Mouse (Mus musculus) heart, embryonic 16.5 days (tissue): ENCODE measurements around the gene Fam43a. TPM values are rescaled to one million over a fixed set of nuclear protein-coding genes. Genes with fewer than 3 reads are reported as not detected.

ENCODE experiments used
- ATAC-seq: fragments of 200-750 bp; cut with Nextera tagmentation; replicated peaks from 2 replicates; pipeline ENCODE4 v1.8.0; 2017; ENCODE audit warnings: moderate number of reproducible peaks; ENCODE audit not compliant: insufficient read depth, low FRiP score; ENCODE audit errors: extremely low read depth
- H3K27ac ChIP-seq: fragments of 300-500 bp; sonication (generic); 2 replicates; pipeline ENCODE4 v1.5.1; 2014; ENCODE audit warnings: mild to moderate bottlenecking, low read length, control low read depth, moderate library complexity
- H3K27me3 ChIP-seq: fragments of 300-500 bp; sonication (generic); 2 replicates; pipeline ENCODE4 v1.6.1; 2014; ENCODE audit warnings: low read length, mixed read lengths; ENCODE audit not compliant: control insufficient read depth, insufficient read depth
- H3K36me3 ChIP-seq: fragments of 300-500 bp; sonication (generic); 2 replicates; pipeline ENCODE4 v1.6.1; 2014; ENCODE audit not compliant: control insufficient read depth, insufficient read depth
- H3K4me1 ChIP-seq: fragments of 300-500 bp; sonication (generic); 2 replicates; pipeline ENCODE4 v1.6.1; 2014; ENCODE audit warnings: low read length, mixed read lengths; ENCODE audit not compliant: control insufficient read depth, insufficient read depth
- H3K4me2 ChIP-seq: fragments of 300-500 bp; sonication (generic); 2 replicates; pipeline ENCODE4 v1.6.1; 2014; ENCODE audit warnings: low read depth, mild to moderate bottlenecking, control low read depth, low read length
- H3K4me3 ChIP-seq: fragments of 300-500 bp; sonication (generic); 2 replicates; pipeline ENCODE4 v1.5.1; 2014; ENCODE audit warnings: mild to moderate bottlenecking, control low read depth, low read length
- H3K9ac ChIP-seq: fragments of 300-500 bp; sonication (generic); 2 replicates; pipeline ENCODE4 v1.6.1; 2014; ENCODE audit warnings: low read length, control low read depth
- H3K9me3 ChIP-seq: fragments of 300-500 bp; sonication (generic); replicated peaks from 2 replicates; pipeline ENCODE4 v1.6.1; 2016; ENCODE audit warnings: low read length; ENCODE audit not compliant: control insufficient read depth
- WGBS: fragments of 180-500 bp; shearing (Covaris S2); extraction: QIAGEN DNeasy Blood & Tissue Kit; methylation state at CpG from one replicate; pipeline ENCODE4 v1.1.7; 2014; 5-methylcytosine and 5-hydroxymethylcytosine counted together
- polyA plus RNA-seq: library from polyadenylated mRNA; unstranded; fragments of >200 nt; fragmentation: Nextera tagmentation; extraction: Ambion mirVana; gene quantifications from 2 replicates; pipeline ENCODE4 v1.2.1, GENCODE M21; 2015

Gene Fam43a
- polyA plus RNA-seq, 1 experiment from 2014 or later: 19.7 TPM

GRCm38 (mm10) chr16:30570173-30570572 lies 29.4 kb upstream of the Fam43a start:
- Histone ChIP-seq H3K27ac (no peak overlapping the region), H3K9ac (no peak overlapping the region), H3K27me3 (no peaks in the 10 kb centered on the region), H3K4me1 (no peaks in the 10 kb centered on the region), H3K4me3 (no peak overlapping the region), H3K36me3 (peaks cover 62% of the 10 kb centered on the region), H3K9me3 (no peaks in the 10 kb centered on the region), H3K4me2 (no peak overlapping the region)
- ATAC-seq: no peak
- 91% methylated on average over 4 of the region's 4 CpGs for WGBS

GRCm38 (mm10) chr16:30571378-30571777 lies 28.1 kb upstream of the Fam43a start:
- H3K4me3 ChIP-seq: no peak overlapping the region
- H3K4me2 ChIP-seq: no peak overlapping the region
- no peak for ATAC-seq
- WGBS: 90% methylated on average over 5 of the region's 5 CpGs
- H3K36me3 ChIP-seq: peaks cover 64% of the 10 kb centered on the region
- H3K4me1 ChIP-seq: no peaks in the 10 kb centered on the region
- H3K9me3 ChIP-seq: no peaks in the 10 kb centered on the region
- no peak overlapping the region for H3K9ac ChIP-seq
- H3K27ac ChIP-seq: no peak overlapping the region
- H3K27me3 ChIP-seq: no peaks in the 10 kb centered on the region

DNA sequence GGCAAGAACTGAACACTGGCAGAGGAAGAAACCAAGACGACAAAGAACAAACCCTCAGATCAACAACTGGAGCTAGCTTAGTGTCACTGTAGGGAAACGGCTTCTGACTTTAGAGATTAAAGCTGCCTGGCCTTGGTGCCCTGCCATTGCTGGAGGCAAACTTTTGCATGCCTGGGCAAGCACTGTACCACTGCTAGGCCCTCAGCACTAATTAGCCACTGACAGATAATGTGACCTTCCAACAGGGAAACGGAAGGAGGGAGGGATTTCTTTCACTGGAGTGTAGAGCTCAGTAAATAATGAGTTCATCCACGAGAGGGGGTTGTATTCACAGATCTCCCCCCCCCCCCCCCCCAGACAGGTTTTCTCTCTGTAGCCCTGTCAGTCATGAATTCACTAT lies 27.3 kb upstream of the Fam43a start:
- WGBS: 55% methylated on average over 4 of the region's 4 CpGs
- no peaks in the 10 kb centered on the region for H3K27me3 ChIP-seq
- H3K27ac ChIP-seq: no peak overlapping the region
- no peaks in the 10 kb centered on the region for H3K9me3 ChIP-seq
- H3K4me2 ChIP-seq: no peak overlapping the region
- no peak overlapping the region for H3K9ac ChIP-seq
- no peaks in the 10 kb centered on the region for H3K4me1 ChIP-seq
- peaks cover 66% of the 10 kb centered on the region for H3K36me3 ChIP-seq
- ATAC-seq: no peak
- no peak overlapping the region for H3K4me3 ChIP-seq

DNA sequence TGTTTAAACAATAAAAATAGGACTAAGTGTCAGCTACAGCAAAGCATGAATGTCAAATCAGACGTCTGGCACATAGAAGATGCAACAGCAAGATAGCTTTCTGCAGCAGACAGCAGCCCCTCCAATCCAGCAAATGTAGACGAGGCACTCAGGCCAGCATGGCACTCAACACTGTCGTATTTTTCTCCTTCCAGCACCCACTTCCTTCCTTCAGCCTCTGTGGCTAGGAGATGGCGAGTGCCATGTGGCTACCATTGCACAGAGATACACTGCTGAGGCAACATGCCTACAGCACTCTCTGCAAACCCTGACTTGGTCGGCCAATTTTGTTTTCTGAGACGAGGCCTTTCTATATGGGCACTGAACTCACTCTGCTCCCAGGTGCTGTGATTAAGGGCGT lies 23.7 kb upstream of the Fam43a start:
- Histone ChIP-seq H3K4me1 (no peaks in the 10 kb centered on the region), H3K36me3 (peaks cover 64% of the 10 kb centered on the region), H3K27me3 (no peaks in the 10 kb centered on the region), H3K4me3 (no peak overlapping the region), H3K9me3 (no peaks in the 10 kb centered on the region), H3K4me2 (no peak overlapping the region), H3K27ac (no peak overlapping the region), H3K9ac (no peak overlapping the region)
- 77% methylated on average over 7 of the region's 7 CpGs for WGBS
- ATAC-seq: no peak

DNA sequence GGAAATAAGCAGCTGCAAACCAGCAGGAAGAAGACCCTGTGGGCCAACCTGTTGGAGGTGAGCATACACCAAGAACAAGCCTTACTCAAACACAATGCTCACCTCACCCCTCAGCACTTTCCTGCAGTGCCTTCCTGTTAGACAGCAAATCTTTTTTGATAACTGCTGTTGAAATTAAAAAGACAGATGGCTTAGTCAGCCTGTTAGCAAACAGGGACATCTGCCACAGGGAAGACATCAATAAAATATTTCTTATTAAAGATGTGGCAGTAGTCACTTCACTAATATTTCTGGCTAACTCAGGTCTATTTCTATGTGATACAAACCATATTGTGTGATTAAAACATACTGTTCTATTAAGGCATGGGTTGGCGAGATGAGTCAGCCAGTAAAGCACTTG lies 23.1 kb upstream of the Fam43a start:
- no peak for ATAC-seq
- no peaks in the 10 kb centered on the region for H3K9me3 ChIP-seq
- H3K36me3 ChIP-seq: peaks cover 64% of the 10 kb centered on the region
- no peak overlapping the region for H3K4me2 ChIP-seq
- H3K27me3 ChIP-seq: no peaks in the 10 kb centered on the region
- no peak overlapping the region for H3K4me3 ChIP-seq
- 87% methylated on average over 1 of the region's 1 CpGs for WGBS
- H3K9ac ChIP-seq: no peak overlapping the region
- H3K4me1 ChIP-seq: no peaks in the 10 kb centered on the region
- H3K27ac ChIP-seq: no peak overlapping the region

- Histone ChIP-seq H3K27me3 (no peaks in the 10 kb centered on the region), H3K9me3 (no peaks in the 10 kb centered on the region), H3K4me3 (no peak overlapping the region), H3K9ac (no peak overlapping the region), H3K36me3 (peaks cover 78% of the 10 kb centered on the region), H3K4me2 (no peak overlapping the region), H3K27ac (no peak overlapping the region), H3K4me1 (no peaks in the 10 kb centered on the region)
- 91% methylated on average over 5 of the region's 5 CpGs for WGBS
- no peak for ATAC-seq
Measured at GRCm38 (mm10) chr16:30580765-30581164, 18.8 kb upstream of the Fam43a start.

DNA sequence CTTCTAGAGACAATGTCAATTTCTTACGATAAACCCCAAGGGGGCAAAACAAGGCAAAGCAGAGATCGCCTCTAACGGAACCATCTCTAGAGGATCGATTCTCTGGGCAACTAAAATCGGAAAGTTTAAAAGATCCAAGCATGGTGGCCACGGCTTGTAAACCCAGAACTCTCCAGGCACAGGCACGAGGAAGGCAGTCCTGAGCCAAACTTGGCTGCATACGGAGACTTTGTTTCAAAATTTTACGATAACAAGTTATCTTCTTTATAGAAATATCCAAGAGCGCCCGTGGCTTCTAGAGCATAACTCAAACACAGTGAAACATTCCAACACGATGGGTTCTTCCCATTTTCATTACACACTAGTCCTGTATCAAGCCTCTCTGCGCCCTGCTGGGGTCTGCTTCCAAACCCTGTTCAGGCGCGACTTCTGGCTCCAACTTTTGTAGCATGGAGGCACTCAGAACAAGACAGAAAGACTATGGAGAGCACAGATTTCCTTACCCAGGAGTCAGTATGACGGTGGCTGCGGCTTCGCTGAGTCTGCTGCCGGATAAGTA lies 12.5 kb upstream of the Fam43a start:
- peaks cover 30% of the 10 kb centered on the region for H3K36me3 ChIP-seq
- H3K4me3 ChIP-seq: peak overlapping the region; percentile 84
- peak overlapping the region; percentile 79 for H3K9ac ChIP-seq
- peaks cover 8% of the 10 kb centered on the region for H3K4me1 ChIP-seq
- peak; percentile 38; the same call in 1 of the 2 replicates for ATAC-seq
- no peaks in the 10 kb centered on the region for H3K27me3 ChIP-seq
- 2% methylated on average over 19 of the region's 19 CpGs for WGBS
- H3K4me2 ChIP-seq: peak overlapping the region; percentile 90
- H3K27ac ChIP-seq: peak overlapping the region; percentile 68
- no peaks in the 10 kb centered on the region for H3K9me3 ChIP-seq

DNA sequence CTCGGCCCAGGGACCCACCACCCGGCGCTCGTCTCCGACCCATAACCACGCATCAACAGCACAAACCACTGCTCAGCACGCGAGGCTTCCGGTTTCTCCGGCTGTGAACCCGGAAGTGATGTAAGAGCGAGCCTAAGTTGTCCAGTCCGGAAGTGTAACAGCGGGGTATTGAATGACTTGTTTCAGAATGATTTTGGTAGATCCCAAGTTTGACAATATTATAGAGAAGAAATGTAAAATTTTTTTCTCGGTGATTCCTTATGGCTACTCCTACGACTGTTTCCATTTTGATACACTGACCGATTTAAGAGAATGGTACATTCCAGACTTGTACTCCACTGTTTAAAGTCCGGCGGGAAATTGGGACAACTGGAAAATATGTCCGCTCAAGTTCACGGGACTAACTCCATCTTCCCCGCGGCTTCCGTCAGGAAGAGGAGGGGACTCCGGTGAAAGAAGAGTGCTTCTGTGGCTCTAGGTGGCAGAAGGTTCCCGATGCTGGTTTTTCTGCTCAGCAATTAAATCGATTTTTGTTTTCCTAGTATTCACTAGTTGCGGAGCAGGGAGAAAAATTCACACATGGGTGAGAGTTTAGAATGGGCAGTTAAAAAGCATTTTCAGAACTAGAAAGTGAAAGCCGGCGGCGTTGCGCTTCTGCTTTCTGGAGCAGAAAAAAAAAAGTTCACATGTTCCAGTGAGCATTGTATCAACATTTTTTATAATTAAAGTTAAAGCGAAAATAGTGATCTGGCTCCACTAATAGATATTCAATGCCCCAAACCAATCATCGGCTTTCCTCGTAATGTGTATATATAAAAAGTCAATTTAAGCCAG lies 11.8 kb upstream of the Fam43a start, which contains the start of gene Lsg1:
Lsg1 (minus strand) TSS at position 99 of the 834 bp plus-strand sequence.
- H3K9me3 ChIP-seq: no peaks in the 10 kb centered on the region
- WGBS: 3% methylated on average over 35 of the region's 35 CpGs
- ATAC-seq: peak; percentile 90
- H3K27ac ChIP-seq: peak within 1 kb of the TSS; percentile 76
- peak within 1 kb of the TSS; percentile 79 for H3K9ac ChIP-seq
- H3K4me1 ChIP-seq: peaks cover 8% of the 10 kb centered on the region
- H3K27me3 ChIP-seq: no peaks in the 10 kb centered on the region
- H3K4me2 ChIP-seq: peak within 1 kb of the TSS; percentile 90
- H3K4me3 ChIP-seq: peak within 1 kb of the TSS; percentile 84
- peaks cover 23% of the 10 kb centered on the region for H3K36me3 ChIP-seq
